Mouse (Mus musculus): ENCODE measurements at regions not wholly inside any gene's neighbourhood (a gene's known extent, or its start where the extent isn't known, plus 50 kb on each side); places are given as distances from the start of the nearest gene placed in this dataset.

DNA sequence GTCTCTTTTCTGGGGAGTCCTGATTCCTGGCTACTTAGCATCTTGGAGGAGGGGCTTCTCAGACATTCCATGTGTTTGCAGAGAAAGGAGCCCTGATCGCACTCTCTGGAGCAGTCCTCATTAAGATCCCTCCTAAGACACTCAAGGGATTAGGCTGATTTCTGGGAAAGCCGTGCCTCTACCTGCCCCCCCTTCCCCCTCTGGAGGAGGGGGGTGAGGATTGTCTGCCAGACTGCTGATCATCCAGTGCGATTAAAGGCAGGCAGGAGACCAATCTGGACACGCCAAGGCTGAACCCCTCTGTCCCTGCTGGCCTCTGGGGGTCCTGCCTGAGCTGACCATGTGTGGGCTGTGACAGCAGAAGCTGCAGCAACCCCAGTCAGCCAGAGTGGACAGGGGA lies 65.4 kb downstream of the Vegfa start:
- DNase-seq (ENCODE audit: low read depth, low spot score) = no peak

DNA sequence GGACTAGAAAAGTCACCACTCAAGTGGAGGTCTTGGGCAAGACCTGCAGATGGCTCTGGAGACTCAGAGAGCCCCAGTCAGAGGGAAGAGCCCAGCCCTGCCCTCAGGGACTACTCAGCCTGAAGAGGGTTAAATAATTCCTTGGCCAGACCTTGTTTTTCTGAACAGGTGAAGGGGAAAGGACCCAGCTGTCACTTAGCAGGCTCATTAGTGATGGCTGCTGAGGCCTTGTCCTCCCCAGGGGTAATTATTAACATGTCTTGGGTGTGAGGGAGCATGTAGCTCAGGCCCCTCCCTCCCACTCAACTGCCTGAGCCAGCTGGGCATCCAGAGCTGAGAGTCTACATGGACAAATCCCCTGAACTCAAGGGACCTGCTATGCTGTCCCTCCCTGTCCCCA lies 68.1 kb downstream of the Vegfa start:
- DNase-seq (ENCODE audit: low read depth, low spot score) = no peak

- DNase-seq (ENCODE audit: low read depth, low spot score) = no peak
Measured at GRCm38 (mm10) chr17:45963332-45963731, 68.8 kb downstream of the Vegfa start.

DNA sequence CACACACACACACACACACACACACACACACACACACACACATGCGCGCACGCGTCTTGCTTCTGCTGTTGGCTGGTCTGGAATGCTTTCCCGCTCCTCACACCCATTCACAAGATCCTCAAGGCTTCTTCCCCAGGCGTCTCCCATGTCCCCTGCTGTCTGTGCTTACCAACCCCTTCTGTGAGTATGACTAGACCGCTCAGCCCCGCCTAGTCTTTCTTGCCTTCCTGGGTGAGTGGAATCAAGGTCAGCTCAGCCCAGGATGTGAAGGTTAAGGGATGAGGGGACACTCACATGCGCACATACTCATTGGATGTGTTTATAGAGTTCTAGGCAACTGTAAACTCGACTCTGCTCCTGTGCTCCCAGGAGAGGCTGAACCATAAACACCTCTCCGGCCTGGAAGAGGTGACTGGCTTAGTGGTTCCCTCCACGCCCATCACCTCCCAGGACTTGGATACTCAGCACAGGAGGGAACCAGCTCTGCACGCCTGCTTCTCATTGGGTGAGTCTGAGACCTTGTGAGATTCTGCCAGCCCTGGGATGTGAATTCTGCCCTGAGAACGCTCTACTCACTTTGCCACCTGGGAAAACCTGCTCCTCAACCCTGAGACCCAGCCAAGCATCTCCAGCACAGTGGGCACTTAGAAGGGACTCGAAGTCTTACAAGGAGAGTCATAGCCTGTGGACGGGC lies 70.4 kb downstream of the Vegfa start:
- DNase-seq (ENCODE audit: low read depth, low spot score) = peak; percentile 87

DNA sequence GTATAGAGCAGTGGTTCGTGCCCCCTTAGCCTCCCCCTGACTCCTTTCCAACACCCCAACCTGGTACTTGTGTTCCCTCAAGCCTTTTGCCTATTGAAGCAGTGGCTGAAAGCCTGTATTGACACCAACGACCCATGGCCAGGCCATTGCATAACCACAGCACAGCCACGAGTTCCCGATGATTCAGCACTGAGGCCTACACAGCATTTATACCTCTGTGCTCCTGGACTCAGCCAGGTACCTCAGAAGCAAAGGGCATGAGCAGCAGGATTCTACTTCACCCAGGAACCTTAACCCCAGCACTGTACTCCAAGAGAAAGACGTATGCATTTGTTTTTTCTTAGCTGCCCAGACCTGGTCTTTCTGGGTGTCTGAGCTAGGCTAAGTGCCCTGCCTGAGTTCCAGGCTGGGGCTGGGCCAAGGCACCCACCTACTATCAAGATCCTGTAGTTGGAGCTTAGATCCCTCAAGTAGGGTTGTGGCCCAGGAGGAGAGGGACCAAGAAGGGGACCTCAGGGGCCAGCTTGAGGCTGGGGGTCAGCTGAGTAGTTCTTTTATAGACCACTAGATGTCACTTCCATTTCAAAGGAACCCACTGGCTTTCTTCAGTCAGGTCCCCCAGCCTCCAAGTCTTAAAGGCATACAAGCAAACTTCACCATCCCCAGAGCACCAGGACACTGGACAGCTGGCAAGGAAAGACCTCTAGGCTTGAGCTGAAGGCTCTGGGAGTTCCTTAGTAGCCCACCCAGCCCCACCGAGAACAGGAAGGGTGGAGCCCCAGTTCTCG lies 73.9 kb downstream of the Vegfa start:
- DNase-seq (ENCODE audit: low read depth, low spot score) = no peak

DNA sequence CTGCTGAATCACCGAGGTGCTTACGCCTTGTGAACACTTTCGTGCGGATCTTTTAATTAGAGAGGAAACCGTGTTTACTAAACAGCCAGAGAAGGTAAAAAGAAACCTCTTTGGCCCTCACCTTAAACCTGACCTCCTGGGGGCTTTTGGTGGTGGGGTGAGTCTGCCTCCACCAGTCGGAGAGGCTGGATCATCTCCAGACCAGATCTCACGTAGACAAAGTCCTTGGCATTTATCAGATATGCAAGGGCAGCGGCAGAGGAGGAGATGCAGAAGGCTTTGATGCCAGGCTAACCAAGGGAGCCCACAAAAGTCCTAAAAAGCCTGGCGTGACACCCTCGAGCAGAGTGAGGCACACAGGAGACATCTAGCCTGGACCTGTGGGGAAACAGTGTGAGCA lies 76.7 kb downstream of the Vegfa start:
- DNase-seq (ENCODE audit: low read depth, low spot score) = no peak

DNA sequence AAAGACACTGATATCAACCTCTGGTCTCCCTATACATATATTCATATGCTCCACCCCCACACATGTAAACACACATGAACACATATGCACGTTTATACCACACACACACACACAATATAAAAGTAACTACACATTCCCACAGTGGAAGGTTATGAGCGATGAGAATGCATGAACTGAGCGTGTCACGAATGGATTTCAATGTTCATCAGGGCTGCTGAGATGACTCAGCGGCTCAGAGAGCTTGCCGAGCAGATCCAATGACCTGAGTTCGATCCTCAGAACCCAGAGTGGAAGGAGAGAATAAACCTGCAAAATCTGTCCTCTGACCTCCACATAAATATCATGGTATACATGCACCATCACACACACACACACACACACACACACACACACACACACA lies 77.3 kb downstream of the Vegfa start:
- DNase-seq (ENCODE audit: low read depth, low spot score) = no peak

GRCm38 (mm10) chr17:45953523-45953922 lies 78.6 kb downstream of the Vegfa start:
- DNase-seq (ENCODE audit: low read depth, low spot score) = no peak

DNA sequence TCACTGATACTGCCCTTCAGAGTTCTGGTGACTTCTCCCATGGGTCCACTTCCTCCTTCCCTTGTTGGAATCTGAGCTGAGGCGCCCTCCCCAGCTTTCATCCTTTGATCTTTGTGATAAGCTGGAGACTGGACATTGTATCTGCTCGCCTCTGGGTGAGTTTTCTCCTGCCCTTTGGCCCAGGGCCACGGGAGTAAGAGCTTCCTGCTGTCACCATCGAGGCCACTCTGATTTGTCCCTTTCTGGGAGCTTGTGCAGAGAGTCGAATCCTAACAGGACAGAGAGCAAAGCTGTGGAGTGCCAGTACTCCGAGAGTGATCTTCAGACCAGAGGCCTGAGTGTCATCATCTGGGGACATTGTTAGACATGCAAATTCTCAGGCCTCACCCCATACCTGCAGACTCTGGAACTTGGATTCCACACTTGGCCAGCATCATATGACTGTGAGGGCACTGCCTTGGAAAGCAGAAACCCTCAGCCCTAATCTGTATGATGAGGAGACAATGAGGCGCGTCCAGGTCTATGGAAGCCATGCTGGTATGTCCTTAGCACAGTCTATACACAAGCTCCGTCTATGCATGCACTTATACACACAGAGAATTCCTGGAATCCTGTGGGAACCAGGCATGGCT lies 81.5 kb downstream of the Vegfa start:
- DNase-seq (ENCODE audit: low read depth, low spot score) = no peak

- DNase-seq (ENCODE audit: low read depth, low spot score) = no peak
Measured at GRCm38 (mm10) chr17:45949141-45949540, 83.0 kb downstream of the Vegfa start.

DNA sequence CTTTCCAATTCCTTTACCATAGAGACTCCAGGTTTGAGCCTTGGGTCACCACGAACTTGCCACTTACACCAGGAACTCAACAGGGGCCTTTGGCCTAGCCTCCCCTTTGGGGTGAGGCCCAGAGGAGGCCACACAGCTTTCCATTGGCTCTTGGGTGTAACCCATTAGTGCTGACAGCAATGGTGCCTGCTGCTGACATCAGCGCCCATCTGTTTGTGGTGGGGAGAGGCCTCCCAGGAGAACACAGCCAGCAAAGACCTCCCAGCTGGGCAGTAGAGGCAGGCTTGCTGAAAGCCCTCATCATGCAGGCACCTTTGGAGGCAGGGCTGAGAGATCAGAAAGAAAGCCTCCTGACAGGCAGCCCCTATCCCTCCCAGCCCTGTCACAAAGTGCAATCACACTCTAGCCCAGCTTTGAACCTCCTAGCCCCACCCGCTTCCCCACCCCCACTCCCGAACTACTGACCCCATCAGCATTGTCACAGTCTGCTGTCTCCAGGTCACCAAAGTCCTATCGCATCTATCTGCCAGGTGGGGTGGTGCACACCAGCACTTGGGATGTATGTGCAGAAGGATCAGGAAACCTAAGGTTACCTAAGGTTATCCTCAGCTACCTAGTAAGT lies 83.7 kb downstream of the Vegfa start:
- DNase-seq (ENCODE audit: low read depth, low spot score) = no peak

GRCm38 (mm10) chr17:45945005-45945404 lies 87.2 kb downstream of the Vegfa start:
- DNase-seq (ENCODE audit: low read depth, low spot score) = no peak

GRCm38 (mm10) chr17:45943244-45943643 lies 88.9 kb downstream of the Vegfa start:
- DNase-seq (ENCODE audit: low read depth, low spot score) = no peak

DNA sequence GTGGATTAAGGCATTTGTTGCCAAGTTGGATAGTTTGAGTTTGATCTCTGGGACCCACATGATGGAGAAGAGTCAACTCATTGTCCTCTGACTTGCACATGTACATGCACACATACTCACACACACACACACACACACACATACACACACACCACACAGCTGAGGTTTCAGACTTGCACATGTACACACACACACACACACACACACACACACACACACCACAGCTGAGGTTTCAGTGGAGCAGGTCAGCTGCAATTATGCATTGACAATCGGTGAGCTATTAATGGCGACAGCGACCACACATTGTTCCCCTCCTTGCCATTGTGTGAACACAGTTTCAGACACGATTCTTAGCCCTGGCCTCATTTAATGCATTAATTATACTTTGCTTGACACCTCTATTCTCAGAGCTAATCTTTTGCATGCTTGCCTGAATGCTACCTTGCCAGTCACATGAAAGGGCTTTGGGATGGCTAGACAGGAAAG lies 90.2 kb downstream of the Vegfa start:
- no peak for DNase-seq (ENCODE audit: low read depth, low spot score)

DNA sequence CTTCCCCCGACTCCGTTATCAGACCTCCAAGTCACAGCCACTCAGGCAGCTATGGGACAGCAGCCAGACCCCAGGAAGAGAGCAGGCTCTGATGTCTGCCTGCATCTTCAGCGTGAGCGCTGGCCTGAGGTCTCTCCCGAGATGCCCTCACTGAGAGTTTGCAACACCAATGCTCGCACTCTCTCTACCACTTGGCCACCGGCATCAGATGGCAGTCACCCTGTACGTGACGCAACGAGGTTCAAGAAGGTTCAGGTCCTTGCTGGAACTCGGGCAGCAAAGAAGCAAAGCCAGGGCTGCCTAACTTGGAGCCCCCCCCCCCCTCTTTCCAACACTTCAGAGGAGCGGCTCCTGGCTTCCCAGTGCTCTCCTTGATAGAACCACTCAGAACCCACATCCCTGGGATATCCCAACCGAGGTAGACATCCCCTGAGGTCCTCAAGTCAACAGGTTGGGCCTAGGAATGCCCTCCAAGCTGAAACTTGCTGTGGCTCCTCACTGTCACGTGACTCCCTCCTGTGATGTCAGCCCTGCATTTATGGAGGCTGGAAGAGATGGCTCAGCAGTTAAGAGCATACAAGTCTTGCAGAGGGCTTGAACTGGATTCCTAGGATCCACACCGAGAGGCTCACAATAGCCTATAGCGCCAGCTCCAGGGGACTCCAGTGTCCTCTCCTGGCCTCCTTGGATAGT lies 91.9 kb downstream of the Vegfa start:
- DNase-seq (ENCODE audit: low read depth, low spot score) = no peak

GRCm38 (mm10) chr17:45938284-45938683 lies 93.9 kb downstream of the Vegfa start:
- no peak for DNase-seq (ENCODE audit: low read depth, low spot score)

DNA sequence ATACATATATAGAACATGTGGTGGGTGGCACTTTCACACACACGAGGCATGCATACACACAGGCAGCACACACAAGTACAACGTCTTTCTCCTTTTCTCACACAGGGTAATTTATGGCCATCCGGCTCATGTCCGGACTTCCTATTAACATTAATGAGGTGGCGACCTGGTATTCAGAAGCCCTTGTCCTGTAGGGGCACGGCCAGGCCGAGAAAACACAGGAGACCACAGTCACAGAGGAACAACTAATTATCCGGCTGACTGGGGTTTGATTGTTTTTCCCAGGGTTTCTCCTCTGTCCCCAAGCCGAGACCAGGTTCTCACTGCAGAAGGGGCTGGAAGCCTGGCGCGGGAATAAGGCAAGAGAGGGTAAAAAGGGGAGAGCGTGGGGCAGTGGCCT lies 95.6 kb downstream of the Vegfa start:
- DNase-seq (ENCODE audit: low read depth, low spot score) = no peak

- no peak for DNase-seq (ENCODE audit: low read depth, low spot score)
Measured at GRCm38 (mm10) chr17:45935291-45935690, 96.9 kb downstream of the Vegfa start.

GRCm38 (mm10) chr17:45934002-45934401 lies 98.2 kb downstream of the Vegfa start:
- no peak for DNase-seq (ENCODE audit: low read depth, low spot score)

DNA sequence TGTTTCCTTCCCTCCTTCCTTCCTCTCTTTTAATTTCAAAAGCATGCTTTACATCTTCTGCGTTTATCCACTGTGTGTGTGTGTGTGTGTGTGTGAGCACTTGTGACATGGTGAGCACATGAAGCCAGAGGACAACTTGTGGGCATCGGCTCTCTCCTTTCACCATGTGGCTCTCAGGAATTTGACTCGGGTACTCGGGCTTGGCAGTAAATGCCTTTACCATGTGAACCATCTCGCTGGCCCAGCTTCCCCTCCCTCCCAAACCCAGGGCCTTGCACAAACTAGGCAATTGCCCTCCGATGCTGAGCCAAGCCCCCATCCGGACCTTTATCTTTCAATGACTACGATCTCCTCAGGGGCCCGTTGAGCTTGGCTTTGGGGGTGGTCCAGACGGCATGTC lies 99.1 kb downstream of the Vegfa start:
- DNase-seq (ENCODE audit: low read depth, low spot score) = no peak

- no peak for DNase-seq (ENCODE audit: low read depth, low spot score)
Measured at GRCm38 (mm10) chr17:45932611-45933010, 99.6 kb downstream of the Vegfa start.

- DNase-seq (ENCODE audit: low read depth, low spot score) = no peak
Measured at GRCm38 (mm10) chr17:45929591-45929990, 102.6 kb downstream of the Vegfa start.
